Mouse (Mus musculus) neutrophil, adult 5-6 weeks (primary cell): ENCODE results near the gene Lrrc51. TPM values are rescaled to one million over a fixed set of nuclear protein-coding genes. Genes with fewer than 3 reads are reported as not detected.
A peak's percentile ranks its signal among the peaks of the same experiment; 100 is the strongest.
"Not testable (repeated sequence)": the region's sequence is repeated elsewhere in the genome, so short reads cannot be mapped to it uniquely, and the experiment has no call there.

Experiments used
- ATAC-seq: fragments of 151-379, 151-347 bp; 2 replicates; pipeline ENCODE4 v1.8.0; 2017; ENCODE audit warnings: mild to moderate bottlenecking, moderate TSS enrichment; ENCODE audit not compliant: insufficient number of reproducible peaks, poor library complexity, low FRiP score, severe bottlenecking; ENCODE audit errors: extremely low read depth
- total RNA-seq: library from RNA; stranded (forward); fragments of 200-1000 nt; gene quantifications from 2 replicates; pipeline ENCODE4 v1.2.3, GENCODE M21; 2017

Gene Lrrc51
- total RNA-seq, 1 experiment from 2014 or later = 0.93 TPM

DNA sequence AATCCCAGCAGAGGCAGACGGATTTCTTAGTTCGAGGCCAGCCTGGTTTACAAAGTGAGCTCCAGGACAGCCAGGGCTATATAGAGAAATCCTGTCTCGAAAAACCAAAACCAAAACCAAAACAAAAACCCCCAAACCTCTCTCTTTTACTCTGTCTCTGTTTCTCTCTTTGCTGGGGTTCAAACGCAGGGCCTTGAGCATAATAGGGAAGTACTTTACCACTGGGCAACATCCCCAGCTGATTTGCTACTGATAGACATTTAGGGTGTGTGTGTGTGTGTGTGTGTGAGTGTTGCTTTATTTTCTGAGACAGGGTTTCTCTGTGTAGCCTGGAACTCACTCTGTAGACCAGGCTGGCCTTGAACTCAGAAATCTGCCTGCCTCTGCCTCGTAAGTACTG is 15.3 kb upstream of the Lrrc51 start:
- peak; percentile 74; the same call in 1 of the 2 replicates for ATAC-seq

DNA sequence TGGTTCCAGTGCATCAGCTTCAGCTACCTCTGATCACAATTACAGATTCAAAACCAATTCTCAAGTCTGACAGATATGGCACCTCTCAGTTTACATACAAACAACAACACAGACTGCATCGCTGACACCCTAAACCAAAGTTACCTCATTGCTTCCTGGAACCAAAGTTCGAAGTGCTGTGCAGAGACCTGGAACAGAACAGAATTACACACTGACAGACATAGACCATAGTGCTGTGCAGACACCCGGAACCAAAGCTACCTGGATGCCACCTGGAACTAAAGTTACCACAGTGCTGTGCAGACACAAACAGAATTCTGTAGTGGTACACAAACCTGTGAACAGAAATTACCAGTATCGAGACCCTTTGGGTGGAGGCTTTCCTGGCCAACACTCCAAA is 6.1 kb upstream of the Lrrc51 start:
- no peak for ATAC-seq

DNA sequence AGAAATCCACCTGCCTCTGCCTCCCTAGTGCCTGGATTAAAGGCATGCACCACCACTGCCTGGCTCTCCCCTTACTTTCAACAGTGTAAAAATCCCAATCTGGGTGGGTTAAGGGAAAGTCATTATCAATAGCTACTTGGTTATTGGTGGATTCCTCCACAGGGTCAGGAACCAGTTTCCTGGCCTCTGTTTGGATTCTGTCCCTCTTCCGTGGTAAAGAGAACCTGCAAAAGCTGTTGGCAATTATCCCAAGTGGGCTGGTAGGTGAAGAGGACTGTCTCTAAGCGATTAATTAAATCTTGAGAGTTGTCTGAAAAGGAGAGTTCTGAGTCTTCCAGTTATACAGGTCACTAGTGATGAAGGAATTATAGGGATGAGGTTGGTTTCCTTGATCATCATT is 4.7 kb upstream of the Lrrc51 start:
- ATAC-seq = no peak

DNA sequence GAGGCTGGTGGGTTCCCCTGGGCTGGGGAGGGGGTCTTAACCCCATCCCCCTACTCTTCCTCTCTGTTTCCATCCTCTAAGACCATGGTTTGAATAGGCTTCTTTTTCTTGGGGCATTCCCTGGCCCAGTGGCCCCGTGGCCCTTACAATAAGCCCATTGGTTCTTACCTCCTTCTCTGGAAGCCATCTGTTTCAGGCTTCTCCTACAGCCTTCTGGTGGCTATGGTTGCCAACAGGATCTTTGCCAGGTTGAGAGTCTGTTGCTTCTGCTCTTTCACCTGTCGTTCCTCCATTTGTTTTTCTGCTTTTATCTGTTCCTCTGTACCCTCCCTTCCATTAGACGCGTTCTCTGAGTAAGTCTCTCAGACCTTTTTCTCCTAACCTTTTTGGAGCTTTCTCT is 3.9 kb upstream of the Lrrc51 start:
- ATAC-seq = no peak

DNA sequence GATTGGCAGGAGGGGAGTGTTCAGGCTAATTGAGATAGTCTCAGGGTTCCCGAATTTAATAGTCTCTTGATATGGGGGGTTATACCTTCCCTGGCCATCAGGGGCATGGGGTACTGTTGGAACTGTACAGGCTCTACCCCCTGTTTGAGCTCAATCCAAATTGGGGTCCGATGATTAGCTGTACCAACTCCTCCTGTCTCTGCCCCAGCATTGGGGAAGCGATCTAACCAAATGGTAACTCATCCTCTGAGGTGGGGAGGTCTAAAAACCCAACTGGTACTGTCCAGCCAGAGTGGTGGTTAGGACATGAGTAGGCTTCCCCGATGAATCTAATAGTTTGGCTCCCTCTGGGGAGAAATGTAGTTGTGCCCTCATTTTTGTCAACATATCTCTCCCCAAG is 3.3 kb upstream of the Lrrc51 start:
- ATAC-seq = no peak

DNA sequence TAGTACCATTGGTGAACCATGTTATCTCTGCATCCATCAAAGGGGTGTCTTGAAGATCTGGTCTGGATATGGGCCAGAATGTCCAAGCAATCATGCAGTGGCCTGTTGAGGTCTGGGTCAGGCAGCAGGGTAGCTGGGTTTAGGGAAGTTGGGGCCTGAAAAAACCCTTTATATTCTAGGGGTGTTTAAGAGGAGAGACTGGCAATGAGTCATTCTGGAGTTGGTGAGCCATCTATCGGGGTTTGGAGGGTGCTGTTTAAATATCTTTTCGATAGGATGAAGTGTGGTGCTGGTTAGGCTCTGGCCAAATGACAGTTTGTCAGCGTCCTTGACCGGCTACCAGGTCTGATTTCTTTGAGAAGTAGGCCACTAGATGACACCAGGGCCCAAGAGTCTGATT is 2.3 kb upstream of the Lrrc51 start:
- no peak for ATAC-seq

DNA sequence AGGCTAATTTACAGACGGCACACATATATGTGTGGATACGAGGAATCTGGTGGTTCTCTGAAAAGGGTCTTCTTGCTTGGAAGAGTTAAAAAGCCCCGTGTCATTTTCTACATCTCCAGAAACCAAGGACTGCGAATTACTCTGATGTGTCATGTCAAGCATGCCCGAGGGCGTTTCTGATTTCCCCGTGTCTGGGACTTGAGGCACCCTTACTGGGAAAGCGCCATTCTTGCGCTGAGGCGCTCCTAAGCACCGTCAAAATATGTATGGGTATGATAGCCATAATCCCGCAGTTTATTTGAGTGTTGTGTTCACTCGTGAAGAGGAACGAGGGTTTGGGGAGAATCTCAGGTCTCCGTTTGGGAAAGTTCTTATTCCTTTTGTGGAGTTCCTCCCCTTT is 395 bp downstream of the Lrrc51 start:
- no peak for ATAC-seq

DNA sequence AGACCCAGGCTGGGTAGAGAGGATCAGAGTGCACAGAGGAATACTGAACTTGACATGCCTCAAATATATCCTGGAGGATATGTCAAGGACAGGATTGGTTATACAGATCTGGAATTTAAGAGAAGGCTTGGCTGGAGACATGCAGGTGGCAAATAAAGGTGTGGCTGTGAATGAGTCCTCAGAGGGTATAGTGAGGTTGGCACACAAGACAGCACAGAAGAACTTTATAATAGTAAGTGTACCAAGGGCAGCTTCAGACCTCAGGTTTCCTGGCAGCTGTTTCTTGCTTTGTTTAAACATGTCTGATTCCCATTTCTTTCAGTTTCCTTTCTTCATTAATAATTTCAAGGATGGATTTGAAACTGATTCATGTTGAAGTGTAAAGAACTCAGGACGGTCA is 1.1 kb downstream of the Lrrc51 start:
- ATAC-seq = no peak

DNA sequence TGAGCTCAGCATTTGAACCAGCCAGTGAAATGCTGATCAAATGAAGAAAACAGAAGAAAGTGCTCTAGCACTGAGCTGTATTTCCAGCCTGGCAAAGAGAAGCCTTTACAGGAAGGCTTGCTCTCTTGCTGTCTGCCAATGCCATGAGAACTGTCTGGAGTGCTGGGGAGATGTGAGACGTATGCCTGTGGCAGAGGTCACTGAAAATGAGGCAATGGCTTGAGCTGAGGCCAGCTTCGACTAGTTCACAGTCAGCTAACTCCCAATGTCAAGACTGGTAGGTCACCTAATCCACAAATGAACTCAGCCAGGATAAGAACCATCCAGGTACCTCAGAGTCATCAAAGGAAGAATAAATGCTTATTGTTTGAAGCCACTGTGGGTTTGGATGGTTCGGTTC is 5.6 kb downstream of the Lrrc51 start:
- no peak for ATAC-seq

DNA sequence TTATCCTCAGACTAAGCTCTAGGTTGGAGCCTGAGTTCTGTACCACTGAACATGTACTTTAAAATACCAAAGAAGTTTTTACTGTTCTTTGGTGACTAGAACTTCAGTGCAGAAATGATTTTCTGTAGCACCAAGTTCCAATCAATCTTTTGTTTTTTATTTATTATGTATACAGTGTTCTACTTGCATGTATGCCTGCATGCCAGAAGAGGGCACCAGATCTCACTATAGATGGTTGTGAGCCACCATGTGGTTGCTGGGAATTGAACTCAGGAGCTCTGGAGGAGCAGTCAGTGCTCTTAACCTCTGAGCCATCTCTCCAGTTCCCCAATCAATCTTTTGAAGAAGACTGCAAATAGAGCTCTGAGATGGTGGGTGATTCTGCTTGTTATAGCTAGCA is 7.8 kb downstream of the Lrrc51 start:
- ATAC-seq = not testable (repeated sequence)

DNA sequence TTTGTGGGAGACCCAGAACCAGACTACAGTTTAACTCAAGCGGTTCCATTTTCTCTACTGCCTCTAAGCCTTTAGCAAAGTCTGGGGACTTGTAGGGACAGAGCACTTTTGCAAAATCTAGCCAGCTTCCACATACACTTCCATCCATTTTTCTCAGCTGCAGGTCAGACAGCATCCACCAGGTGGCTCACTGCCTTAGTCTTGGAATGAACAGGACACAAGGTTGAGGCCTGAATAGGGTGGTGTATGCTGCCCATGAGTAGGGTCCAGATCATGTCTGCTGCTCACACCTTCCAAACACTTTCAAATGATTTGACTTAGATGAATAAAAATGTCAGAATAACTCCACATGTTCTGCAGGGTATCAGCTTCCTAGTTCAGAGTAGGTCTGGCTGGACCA is 15.6 kb downstream of the Lrrc51 start:
- peak; percentile 76 for ATAC-seq

DNA sequence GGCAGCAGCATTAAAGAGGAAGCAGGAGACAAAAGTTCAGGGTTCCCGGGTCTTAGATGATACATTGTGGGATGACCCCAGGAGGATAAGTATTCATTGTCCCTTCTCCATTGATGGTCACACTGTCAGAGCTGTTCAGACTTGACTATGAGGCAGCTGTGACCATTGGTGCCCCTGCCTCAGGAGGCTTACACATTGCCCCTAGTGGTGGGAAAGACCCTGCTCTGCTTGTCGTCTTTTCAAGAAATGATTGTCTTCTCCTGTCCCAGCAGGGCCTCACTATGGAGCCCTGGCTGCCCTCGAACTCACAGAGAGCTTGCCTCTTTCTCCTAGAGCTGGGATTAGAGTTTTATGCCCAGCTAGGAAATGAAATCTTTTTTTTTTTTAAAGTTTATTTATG is 21.7 kb downstream of the Lrrc51 start:
- no peak for ATAC-seq

DNA sequence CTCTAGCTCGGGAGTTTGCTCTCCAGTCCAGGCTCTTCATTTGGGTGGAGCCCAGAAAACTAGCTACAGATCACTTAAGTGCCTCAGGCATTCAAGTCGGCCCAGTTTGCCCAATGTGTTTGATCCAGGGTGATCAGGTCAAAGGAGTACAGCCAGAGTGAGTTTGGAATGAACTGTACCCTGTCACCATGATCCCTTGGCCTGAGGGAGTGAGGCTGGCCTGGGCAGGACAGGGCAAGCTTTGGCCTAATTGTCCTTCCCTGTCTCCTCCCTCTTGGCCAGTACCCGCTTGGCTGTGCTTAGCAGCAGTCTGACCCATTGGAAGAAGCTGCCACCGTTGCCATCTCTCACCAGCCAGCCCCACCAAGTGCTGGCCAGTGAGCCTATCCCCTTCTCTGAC is 23.6 kb downstream of the Lrrc51 start:
- ATAC-seq = no peak

DNA sequence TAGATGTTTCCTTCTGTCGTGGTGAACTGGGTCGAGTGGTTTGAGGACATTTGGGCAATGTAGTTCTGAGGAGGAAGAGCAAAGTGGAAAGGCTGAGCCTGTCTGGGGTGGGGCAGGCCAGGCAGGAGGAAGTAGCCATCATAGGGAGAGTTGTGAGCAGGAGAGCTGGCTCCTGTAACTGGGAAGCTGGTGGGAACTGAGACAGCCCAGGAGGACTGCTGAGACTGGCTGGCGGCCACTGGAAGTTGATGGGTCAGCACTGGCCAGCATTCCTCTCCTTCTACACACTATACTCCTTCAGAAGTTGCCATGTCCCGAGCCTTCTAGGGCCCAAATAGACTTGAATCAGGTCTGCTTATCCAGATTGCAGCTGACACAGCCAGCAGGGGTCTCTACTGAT is 25.3 kb downstream of the Lrrc51 start:
- ATAC-seq = no peak

DNA sequence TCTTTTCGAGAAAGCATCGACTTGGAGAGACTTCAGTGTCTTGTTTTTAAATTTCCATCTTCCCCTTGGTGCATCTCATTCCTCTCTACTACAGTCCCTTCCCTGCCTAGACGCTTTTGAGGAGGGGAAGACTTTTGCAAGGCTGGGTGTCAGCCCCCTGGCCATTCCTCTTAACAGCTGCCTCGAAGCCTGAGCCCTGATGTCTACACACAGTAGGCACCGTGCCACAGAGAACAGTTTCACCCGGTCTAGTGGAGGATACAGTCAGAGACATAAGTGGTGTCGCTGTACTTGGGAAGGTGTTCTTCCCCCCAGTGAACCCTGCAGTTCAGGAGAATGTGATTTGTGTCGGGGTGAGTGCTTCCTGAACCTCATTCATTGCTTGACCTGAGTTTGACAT is 27.0 kb downstream of the Lrrc51 start:
- no peak for ATAC-seq

DNA sequence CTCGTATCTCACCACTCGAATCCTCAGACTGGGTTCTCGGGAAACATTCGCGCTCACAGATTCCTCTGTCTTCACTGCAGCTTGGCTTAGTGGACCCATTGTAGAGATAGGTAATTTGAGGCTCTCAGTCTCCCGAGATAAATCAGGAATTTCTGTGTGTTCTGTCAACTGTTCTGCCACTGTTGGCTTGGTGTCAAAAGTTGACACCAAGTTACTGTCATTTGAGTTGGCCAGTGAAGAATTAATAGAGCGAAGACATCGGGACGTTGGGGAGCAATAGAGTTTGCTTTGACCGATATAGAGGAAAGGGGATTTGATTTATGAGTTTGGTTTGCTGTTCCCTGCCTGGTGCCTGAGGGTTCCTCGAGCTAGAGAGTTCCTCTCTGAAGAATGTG is 27.4 kb downstream of the Lrrc51 start, which contains the start of gene Tomt:
Gene Tomt, minus strand, starts transcription at position 73 of the 395 bp plus-strand sequence.
- no peak for ATAC-seq

DNA sequence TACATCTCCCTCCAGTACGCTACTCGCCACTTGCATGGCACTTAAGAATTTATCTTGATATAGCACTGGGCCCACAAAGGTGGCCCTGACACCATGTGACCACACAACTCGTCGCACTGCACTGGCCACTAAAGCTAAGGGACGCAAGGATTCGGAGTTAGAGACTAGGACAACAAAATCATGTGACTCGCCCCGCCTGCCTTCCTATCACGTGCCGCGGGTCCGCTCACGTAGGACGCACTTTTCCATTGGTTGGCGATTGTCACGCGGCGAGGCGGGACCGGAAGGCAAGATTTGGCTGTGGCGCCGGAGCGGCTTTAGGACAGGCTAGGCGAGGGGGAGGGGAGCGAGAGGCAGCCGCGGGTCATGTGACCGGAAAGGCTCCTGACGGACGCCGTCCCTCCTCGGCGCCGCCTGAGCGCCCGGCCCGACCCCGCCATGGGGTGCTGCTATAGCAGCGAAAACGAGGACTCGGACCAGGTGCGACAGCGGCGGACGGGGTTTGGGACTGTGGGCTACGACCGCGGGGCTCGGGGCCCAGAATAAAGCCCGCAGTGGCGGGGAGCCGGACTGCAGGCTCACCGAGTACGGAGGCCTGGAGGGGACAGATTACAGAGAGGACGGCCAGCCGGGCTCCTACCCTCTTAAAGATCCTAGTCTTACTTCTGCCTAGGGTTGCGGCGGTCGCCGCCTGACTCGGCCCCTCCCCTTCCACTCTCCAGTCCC is 28.0 kb downstream of the Lrrc51 start, which contains the start of gene Lamtor1:
Gene Lamtor1, plus strand, starts transcription at position 344 of the 726 bp plus-strand sequence.
- ATAC-seq = peak; percentile 94

DNA sequence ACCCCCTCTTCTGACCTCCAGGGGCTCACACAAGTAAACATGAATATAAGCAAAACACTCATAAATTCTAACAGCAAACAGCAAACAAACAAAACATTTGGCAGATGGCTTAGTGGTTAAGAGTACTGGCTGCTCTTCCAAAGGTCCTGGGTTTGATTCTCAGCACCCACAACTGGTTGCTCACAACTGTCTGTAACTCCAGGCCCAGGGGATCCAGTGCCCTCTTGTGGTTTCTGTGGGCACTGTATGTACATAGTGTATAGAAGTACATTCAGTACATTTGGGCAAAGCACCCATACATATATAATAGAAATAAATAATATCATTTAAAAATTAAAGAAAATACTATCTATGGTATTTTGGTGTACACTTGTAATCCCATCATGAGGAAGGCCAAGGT is 30.8 kb downstream of the Lrrc51 start:
- ATAC-seq = no peak

DNA sequence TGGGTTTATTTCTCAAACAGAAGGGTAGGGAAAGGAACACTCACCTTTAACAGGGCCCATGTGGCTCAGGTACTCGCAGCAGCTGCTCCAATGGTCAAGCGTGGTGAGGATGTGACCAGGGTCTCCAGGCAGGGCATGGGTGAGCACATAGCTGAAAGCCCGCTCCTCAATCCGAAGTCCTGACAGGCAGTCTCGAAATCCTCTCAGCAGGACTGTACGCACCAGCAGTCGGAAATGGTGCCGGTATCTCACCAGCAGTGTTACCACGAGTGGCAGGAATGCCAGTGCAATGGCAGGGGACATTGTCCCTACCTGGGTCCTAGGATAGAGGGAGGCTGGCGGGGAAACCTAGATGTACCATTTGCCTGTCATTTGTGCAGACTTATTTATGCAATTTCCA is 31.7 kb downstream of the Lrrc51 start:
- ATAC-seq = no peak

DNA sequence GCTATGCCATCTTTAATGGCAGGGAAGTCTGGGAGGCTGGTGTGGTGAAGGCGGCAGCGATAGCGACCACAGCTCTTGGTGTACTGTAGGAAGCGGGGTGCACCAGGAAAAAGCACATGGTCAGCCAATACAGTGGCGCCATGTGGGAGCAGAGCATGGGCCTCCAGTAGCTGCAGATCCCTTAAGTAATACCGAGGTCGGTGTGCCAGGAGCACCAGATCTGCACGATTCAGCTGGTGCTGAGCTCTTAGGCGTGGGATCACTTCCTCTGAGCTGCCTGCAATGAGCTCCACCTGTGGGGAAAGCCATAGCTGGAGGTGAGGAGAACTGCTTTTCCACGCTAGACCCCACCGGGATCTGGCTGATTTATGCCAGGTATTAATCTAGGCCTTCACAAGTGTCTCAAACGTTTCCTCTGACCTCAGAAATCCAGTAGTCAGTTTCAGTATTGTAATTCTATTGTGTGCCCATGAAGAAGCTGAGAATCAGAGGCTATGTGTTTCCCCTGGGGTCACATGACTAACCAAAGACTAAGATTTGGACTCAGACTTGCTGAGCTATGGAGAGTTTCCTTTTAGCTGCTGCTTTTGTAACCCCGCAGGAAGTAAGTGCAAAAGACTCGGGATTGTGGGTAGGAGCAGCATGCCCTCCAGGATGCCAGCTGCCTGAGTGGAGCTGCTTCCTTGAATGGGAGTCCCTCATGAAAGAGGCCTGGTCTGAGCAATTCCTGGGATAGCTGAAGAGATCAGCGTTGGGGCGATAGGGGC is 33.2 kb downstream of the Lrrc51 start:
- no peak for ATAC-seq
